9 mouse cellular contexts compared by ENCODE assay signal in the genomic region with DNA sequence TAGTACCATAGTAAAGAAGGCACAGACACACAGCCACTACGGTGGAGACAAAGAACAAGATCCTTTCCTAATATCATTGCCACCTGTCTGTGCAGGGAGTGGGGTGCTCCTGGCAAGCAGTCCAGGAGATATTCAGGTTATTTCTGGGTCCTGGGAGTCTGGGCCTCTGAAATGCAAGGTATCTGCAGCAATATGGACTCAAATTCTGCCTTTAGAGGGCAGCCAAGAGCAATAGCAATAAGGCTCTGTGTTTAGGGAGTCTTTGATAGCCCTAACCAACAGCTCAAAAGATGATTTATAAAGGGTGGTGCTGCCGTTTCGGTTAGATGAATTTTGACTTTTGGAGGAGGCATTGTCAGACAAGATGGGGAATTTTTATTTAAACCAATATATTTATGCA. TPM values are rescaled to one million over a fixed set of nuclear protein-coding genes. Genes with fewer than 3 reads are reported as not detected.
DNase-seq lines count a peak whose midpoint lies in the region; ATAC-seq and TF ChIP-seq lines count a peak whose summit lies in the region.
"Had no signal": no experiment of that assay in that cellular context is flagged by ENCODE, and none has a peak within 500 bp of the region (broad histone marks: within the 10 kb centered on the region; RNA-seq: fewer than 3 reads in every experiment).

No protein-coding gene starts in this region.

- peak; percentile 36 for TF ChIP-seq CTCF in kidney, adult 2 months (conservative IDR thresholded peaks at IDR 0.05; ENCODE audit: insufficient read depth, insufficient read length, low read depth, low read length)
- peak; percentile 49 for TF ChIP-seq CTCF in E14TG2a.4 (conservative IDR thresholded peaks at IDR 0.05; ENCODE audit: low read length)
- 0 out of 2 replicates have a peak, but pooled peaks have one; percentile 4 for TF ChIP-seq CTCF in lung, adult 2 months (IDR thresholded peaks at IDR 0.05; ENCODE audit: insufficient read depth, low read length)

- H3K4me2 ChIP-seq in kidney, embryonic 14.5 days (replicated peaks; ENCODE audit: low read depth, low read length) = no peak overlapping the region
- H3K4me2 ChIP-seq: limb, embryonic 12.5 days had no signal

- no peaks in the 10 kb centered on the region for H3K27me3 ChIP-seq in kidney, adult 2 months (replicated peaks; ENCODE audit: control insufficient read depth, insufficient read depth, low read length)
- H3K27me3 ChIP-seq in kidney, embryonic 14.5 days (ENCODE audit: control insufficient read depth, insufficient read depth, low read length) = no peaks in the 10 kb centered on the region
- no peaks in the 10 kb centered on the region for H3K27me3 ChIP-seq in E14TG2a.4 (ENCODE audit: insufficient read depth, low read length)
- H3K27me3 ChIP-seq in midbrain, embryonic 10.5 days (ENCODE audit: low read depth, poor library complexity, severe bottlenecking) = no peaks in the 10 kb centered on the region
- H3K27me3 ChIP-seq: limb, embryonic 12.5 days had no signal

- peak; percentile 52 for DNase-seq in kidney, adult 2 months
- DNase-seq in B cell, adult 2 months = peak; percentile 17 to 25
- peak; percentile 53 for DNase-seq in embryo, embryonic 11 days
- peak; percentile 9 for DNase-seq in lung, adult 2 months
- DNase-seq in ovary, postnatal 10 days (ENCODE audit: low spot score) = no peak
- DNase-seq in midbrain, embryonic 10.5 days (ENCODE audit: low spot score) = no peak

- H3K36me3 ChIP-seq in kidney, adult 2 months (ENCODE audit: control insufficient read depth, insufficient read depth, low read length) = no peaks in the 10 kb centered on the region
- H3K36me3 ChIP-seq in kidney, embryonic 14.5 days (ENCODE audit: control insufficient read depth, insufficient read depth, low read length) = no peaks in the 10 kb centered on the region
- H3K36me3 ChIP-seq in E14TG2a.4 (ENCODE audit: insufficient read depth, low read length) = no peaks in the 10 kb centered on the region
- no peaks in the 10 kb centered on the region for H3K36me3 ChIP-seq in midbrain, embryonic 10.5 days
- H3K36me3 ChIP-seq: limb, embryonic 12.5 days had no signal

- no peak overlapping the region for H3K27ac ChIP-seq in kidney, adult 2 months (ENCODE audit: insufficient read depth, low read depth, low read length)
- H3K27ac ChIP-seq in kidney, embryonic 14.5 days (ENCODE audit: low read depth, low read length) = no peak overlapping the region
- no peak overlapping the region for H3K27ac ChIP-seq in midbrain, embryonic 10.5 days (replicated peaks)
- H3K27ac ChIP-seq: limb, embryonic 12.5 days had no signal

- H3K9ac ChIP-seq in kidney, embryonic 14.5 days (ENCODE audit: low read depth, low read length) = no peak overlapping the region
- H3K9ac ChIP-seq: limb, embryonic 12.5 days had no signal

- no peak overlapping the region for H3K4me3 ChIP-seq in kidney, adult 2 months (ENCODE audit: insufficient read depth, low read depth, low read length)
- no peak overlapping the region for H3K4me3 ChIP-seq in kidney, embryonic 14.5 days (ENCODE audit: low read length)
- H3K4me3 ChIP-seq in E14TG2a.4 (replicated peaks; ENCODE audit: low read length) = no peak overlapping the region
- no peak overlapping the region for H3K4me3 ChIP-seq in lung, adult 2 months (replicated peaks; ENCODE audit: extremely low read depth, low read depth, low read length)
- no peak overlapping the region for H3K4me3 ChIP-seq in midbrain, embryonic 10.5 days
- H3K4me3 ChIP-seq: limb, embryonic 12.5 days had no signal

- peaks cover 2% of the 10 kb centered on the region; the same call in 1 of the 2 replicates for H3K4me1 ChIP-seq in kidney, adult 2 months (ENCODE audit: control insufficient read depth, insufficient read depth, low read length)
- no peaks in the 10 kb centered on the region for H3K4me1 ChIP-seq in kidney, embryonic 14.5 days (ENCODE audit: control insufficient read depth, insufficient read depth, low read length)
- H3K4me1 ChIP-seq in E14TG2a.4 (replicated peaks; ENCODE audit: low read depth, low read length) = peaks cover 13% of the 10 kb centered on the region; the same call in 1 of the 2 replicates
- H3K4me1 ChIP-seq in lung, adult 2 months (ENCODE audit: control insufficient read depth, insufficient read depth, low read length) = peaks cover 8% of the 10 kb centered on the region; the same call in 1 of the 2 replicates
- 0 out of 2 replicates have a peak, but pooled peaks cover 6% of the 10 kb centered on the region for H3K4me1 ChIP-seq in midbrain, embryonic 10.5 days

- no peak for ATAC-seq in kidney, embryonic 14.5 days (ENCODE audit: low FRiP score, low TSS enrichment)

- WGBS in kidney, adult 2 months = 49% methylated on average over 3 of the region's 3 CpGs
- WGBS in kidney, embryonic 14.5 days = 76% methylated on average over 3 of the region's 3 CpGs
- whole genome bisulfite sequencing in lung, adult 2 months = 54% methylated on average over 3 of the region's 3 CpGs
- 83% methylated on average over 3 of the region's 3 CpGs for whole genome bisulfite sequencing in midbrain, embryonic 10.5 days

- H3K9me3 ChIP-seq in kidney, embryonic 14.5 days (ENCODE audit: control insufficient read depth, low read length) = no peaks in the 10 kb centered on the region
- H3K9me3 ChIP-seq in E14TG2a.4 (ENCODE audit: low read length) = no peaks in the 10 kb centered on the region
- H3K9me3 ChIP-seq in midbrain, embryonic 10.5 days (replicated peaks) = no peaks in the 10 kb centered on the region
- H3K9me3 ChIP-seq: limb, embryonic 12.5 days had no signal

- no peak for TF ChIP-seq POLR2A in kidney, adult 2 months (IDR thresholded peaks at IDR 0.05; ENCODE audit: low read depth, low read length)
- no peak for TF ChIP-seq POLR2A in lung, adult 2 months (IDR thresholded peaks at IDR 0.05; ENCODE audit: borderline replicate concordance, extremely low read depth, low read depth, low read length)

RNA-seq across cellular contexts. Expression of a gene that starts 0.9 kb away (rescaled TPM):
- 0.11 and 0.44 TPM in 2 replicates for polyA plus RNA-seq in kidney, adult 2 months (2012; rRNA removed)
- 0.07 and 0.19 TPM in 2 replicates for polyA plus RNA-seq in kidney, embryonic 14.5 days (2014; fragmentation: Nextera tagmentation; extraction: Ambion mirVana)
- polyA plus RNA-seq in lung, adult 2 months (2012; rRNA removed) = 0.30 and 0.41 TPM in 2 replicates
- 0.06 TPM in 1 of 2 replicates, not detected in the other for polyA plus RNA-seq in midbrain, embryonic 10.5 days (2016; fragmentation: Nextera tagmentation; extraction: Ambion mirVana)

RNA-seq across cellular contexts. Expression of a gene that starts 44.6 kb away (rescaled TPM):
- polyA plus RNA-seq in kidney, adult 2 months (2012; rRNA removed) = 0.05 and 0.07 TPM in 2 replicates
- 0.16 and 0.31 TPM in 2 replicates for polyA plus RNA-seq in kidney, embryonic 14.5 days (2014; fragmentation: Nextera tagmentation; extraction: Ambion mirVana)
- polyA plus RNA-seq in lung, adult 2 months (2012; rRNA removed) = 0.05 and 0.17 TPM in 2 replicates
- 0.09 and 0.10 TPM in 2 replicates for polyA plus RNA-seq in midbrain, embryonic 10.5 days (2016; fragmentation: Nextera tagmentation; extraction: Ambion mirVana)

Comparison
In these comparisons a context has a peak if more than half of its experiments do, and no peak if none do; other contexts are left out.
1. DNase-seq: peak in kidney, adult 2 months (single experiment), B cell, adult 2 months (2 of 2), embryo, embryonic 11 days (single experiment) and lung, adult 2 months (single experiment); none in ovary, postnatal 10 days (single experiment) and midbrain, embryonic 10.5 days (single experiment).
2. Peak in every context shown above with its lines, with median percentiles within 50 percentile points of each other: CTCF ChIP-seq.